Mouse (Mus musculus): ENCODE results near the gene Grip1. TPM values are rescaled to one million over a fixed set of nuclear protein-coding genes. Genes with fewer than 3 reads are reported as not detected.
A peak's percentile ranks its signal among the peaks of the same experiment; 100 is the strongest.

Grip1 gene
- total RNA-seq, 2 experiments from 2014 or later: not detected

GRCm38 (mm10) chr10:119722471-119722870 is 268.8 kb downstream of the Grip1 start:
- intact Hi-C loops (cut with DNase I): no loop called here
- Histone ChIP-seq H3K27ac (no peak overlapping the region), H3K4me3 (no peak overlapping the region)
- no peak for TF ChIP-seq CTCF (IDR thresholded peaks at IDR 0.05)
- DNase-seq: peak; percentile 19

DNA sequence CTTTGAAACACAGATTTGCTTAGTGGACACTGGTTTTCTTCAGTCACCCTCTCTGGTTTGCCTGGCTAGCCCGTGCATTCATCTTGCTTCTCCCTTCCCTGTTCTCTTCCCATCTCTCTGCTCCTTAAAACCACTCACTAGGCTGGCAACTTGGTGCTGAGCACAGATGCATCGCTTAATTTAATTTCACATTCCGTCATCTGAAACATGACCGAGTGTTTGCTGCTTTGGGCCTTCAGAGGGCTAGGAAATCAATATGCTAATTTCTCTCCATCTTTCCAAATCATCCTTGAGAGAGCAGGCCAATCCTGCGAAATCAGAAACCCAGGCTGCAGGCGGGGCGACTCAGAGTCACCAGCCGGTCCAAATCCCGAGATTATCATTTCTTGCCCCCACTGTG is 270.0 kb downstream of the Grip1 start:
- intact Hi-C loops (cut with DNase I): no loop called here
- no peak for TF ChIP-seq CTCF (IDR thresholded peaks at IDR 0.05)
- no peak for DNase-seq
- Histone ChIP-seq H3K27ac (no peak overlapping the region), H3K4me3 (no peak overlapping the region)

- Histone ChIP-seq H3K4me3 (no peak overlapping the region), H3K27ac (no peak overlapping the region)
- no peak for TF ChIP-seq CTCF (IDR thresholded peaks at IDR 0.05)
- no peak for DNase-seq
- intact Hi-C loops (cut with DNase I): no loop called here
Observed at GRCm38 (mm10) chr10:119725363-119725762, 271.7 kb downstream of the Grip1 start.

DNA sequence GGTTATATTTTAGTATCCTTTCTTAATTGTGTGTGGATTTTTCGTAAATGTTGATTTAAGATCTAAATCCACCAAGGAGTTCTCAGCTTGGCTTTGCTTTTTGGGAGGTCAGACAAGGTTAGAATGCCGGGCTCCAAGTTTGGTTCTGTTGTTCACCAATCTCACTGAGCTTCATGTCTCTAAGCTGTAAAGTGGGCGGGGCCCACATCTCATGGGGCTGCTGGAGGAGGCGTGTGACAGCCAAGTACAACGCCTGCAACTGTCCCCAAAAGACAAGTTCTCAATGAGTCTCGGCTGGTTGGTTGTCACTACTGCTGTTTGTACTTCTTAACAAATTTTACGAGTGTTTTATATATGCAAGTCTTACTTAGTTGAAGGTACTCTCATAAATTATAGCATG is 272.3 kb downstream of the Grip1 start:
- H3K27ac ChIP-seq: no peak overlapping the region
- peak; percentile 27 for DNase-seq
- no peak overlapping the region for H3K4me3 ChIP-seq
- TF ChIP-seq CTCF (IDR thresholded peaks at IDR 0.05): no peak
- intact Hi-C loops (cut with DNase I): no loop called here

GRCm38 (mm10) chr10:119726921-119727320 is 273.3 kb downstream of the Grip1 start:
- no peak for DNase-seq
- no peak for TF ChIP-seq CTCF (IDR thresholded peaks at IDR 0.05)
- Histone ChIP-seq H3K4me3 (no peak overlapping the region), H3K27ac (no peak overlapping the region)
- intact Hi-C loops (cut with DNase I): no loop called here

GRCm38 (mm10) chr10:119730206-119730605 is 276.6 kb downstream of the Grip1 start:
- Histone ChIP-seq H3K27ac (no peak overlapping the region), H3K4me3 (no peak overlapping the region)
- DNase-seq: no peak
- intact Hi-C loops (cut with DNase I): no loop called here
- TF ChIP-seq CTCF (IDR thresholded peaks at IDR 0.05): no peak

GRCm38 (mm10) chr10:119735011-119735992 is 281.7 kb downstream of the Grip1 start:
- H3K4me3 ChIP-seq: no peak overlapping the region
- intact Hi-C loops (cut with DNase I): no loop called here
- H3K27ac ChIP-seq: no peak overlapping the region
- no peak for DNase-seq
- TF ChIP-seq CTCF (IDR thresholded peaks at IDR 0.05): no peak

GRCm38 (mm10) chr10:119739466-119739865 is 285.8 kb downstream of the Grip1 start:
- intact Hi-C loops (cut with DNase I): no loop called here
- H3K27ac ChIP-seq: no peak overlapping the region
- TF ChIP-seq CTCF (IDR thresholded peaks at IDR 0.05): no peak
- DNase-seq: no peak
- no peak overlapping the region for H3K4me3 ChIP-seq

GRCm38 (mm10) chr10:119742722-119743121 is 289.1 kb downstream of the Grip1 start:
- H3K4me3 ChIP-seq: no peak overlapping the region
- DNase-seq: no peak
- intact Hi-C loops (cut with DNase I): no loop called here
- no peak overlapping the region for H3K27ac ChIP-seq
- no peak for TF ChIP-seq CTCF (IDR thresholded peaks at IDR 0.05)

GRCm38 (mm10) chr10:119752361-119752798 is 298.8 kb downstream of the Grip1 start:
- intact Hi-C loops (cut with DNase I): no loop called here
- DNase-seq: no peak
- Histone ChIP-seq H3K27ac (no peak overlapping the region), H3K4me3 (no peak overlapping the region)
- TF ChIP-seq CTCF (IDR thresholded peaks at IDR 0.05): no peak

DNA sequence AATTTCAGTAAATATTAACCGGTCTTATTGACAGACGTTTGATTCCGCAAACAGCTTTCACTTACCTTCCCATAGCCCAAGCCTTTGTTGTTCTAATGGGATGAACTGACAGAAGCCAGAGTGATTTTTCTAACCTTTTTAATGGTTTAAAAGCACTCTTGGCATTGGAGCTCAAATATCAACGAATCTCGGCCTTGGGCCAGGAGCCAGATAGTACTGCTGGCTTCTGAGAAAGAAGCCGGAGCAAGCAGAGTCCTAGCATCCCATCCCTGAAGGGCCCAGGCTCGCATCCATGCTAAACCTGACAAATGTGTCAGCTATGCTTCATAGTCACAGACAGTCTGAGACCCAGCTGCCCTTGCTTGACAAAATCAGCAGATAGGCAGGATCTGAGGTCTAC is 302.6 kb downstream of the Grip1 start:
- no peak overlapping the region for H3K4me3 ChIP-seq
- H3K27ac ChIP-seq: no peak overlapping the region
- no peak for DNase-seq
- intact Hi-C loops (cut with DNase I): no loop called here
- TF ChIP-seq CTCF (IDR thresholded peaks at IDR 0.05): no peak

- DNase-seq: no peak
- H3K4me3 ChIP-seq: no peak overlapping the region
- H3K27ac ChIP-seq: no peak overlapping the region
- intact Hi-C loops (cut with DNase I): no loop called here
- no peak for TF ChIP-seq CTCF (IDR thresholded peaks at IDR 0.05)
Observed at GRCm38 (mm10) chr10:119757219-119757618, 303.6 kb downstream of the Grip1 start.

DNA sequence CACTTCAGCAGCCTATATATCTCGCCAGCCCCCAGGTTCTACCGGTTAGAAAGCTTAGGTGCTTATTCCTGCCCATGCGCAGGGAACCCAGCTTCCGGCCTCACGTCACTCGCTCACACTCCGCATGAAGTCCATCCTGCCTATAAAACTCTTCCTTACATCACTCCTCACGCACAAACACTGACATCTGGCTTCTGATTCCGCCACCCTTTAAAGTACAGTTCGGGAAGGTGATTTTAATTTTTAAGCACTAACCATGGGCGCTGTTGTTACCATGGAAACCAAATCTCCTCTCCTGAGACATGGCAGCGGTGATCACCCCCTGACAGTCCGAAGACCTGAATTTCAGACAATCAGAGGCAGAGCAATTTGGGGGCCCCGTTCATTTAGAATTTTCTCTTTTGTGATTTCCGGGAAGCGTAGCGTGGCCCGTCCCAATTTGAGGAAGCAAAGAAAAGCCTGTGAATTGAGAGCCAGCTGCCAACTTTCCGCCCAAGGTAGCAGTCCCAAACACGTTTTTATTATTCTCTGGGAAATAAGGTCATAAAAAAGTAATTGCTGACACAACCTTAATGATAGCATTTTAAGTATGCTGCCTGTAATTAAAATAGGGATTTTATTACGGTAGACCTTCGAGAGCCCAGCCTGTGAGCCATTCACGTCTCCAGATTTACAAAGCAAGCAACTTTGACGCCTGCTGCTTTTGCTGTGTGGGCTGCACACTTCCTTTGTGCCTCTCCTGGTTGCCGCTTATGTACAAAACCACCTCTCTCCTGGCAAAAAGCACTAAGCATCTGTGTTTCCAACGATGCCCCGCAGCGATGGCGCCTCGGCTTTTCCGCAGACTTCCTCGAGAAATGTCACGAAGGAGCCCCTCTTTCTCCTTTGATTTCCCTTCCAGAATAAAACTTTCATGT is 308.1 kb downstream of the Grip1 start:
- intact Hi-C loops (cut with DNase I): no loop called here
- no peak for TF ChIP-seq CTCF (IDR thresholded peaks at IDR 0.05)
- DNase-seq: no peak
- H3K4me3 ChIP-seq: no peak overlapping the region
- H3K27ac ChIP-seq: no peak overlapping the region
